Mouse (Mus musculus): ENCODE results near the gene Dpysl4. TPM values are rescaled to one million over a fixed set of nuclear protein-coding genes. Genes with fewer than 3 reads are reported as not detected.

Dpysl4 gene
- polyA plus RNA-seq, 1 experiment: 13.6 TPM

GRCm38 (mm10) chr7:139079141-139079540 lies 6.7 kb upstream of the Dpysl4 start:
- H3K27ac ChIP-seq (ENCODE audit: control insufficient read depth, insufficient read depth, low read depth, low read length): no peak overlapping the region
- H3K27me3 ChIP-seq (ENCODE audit: control insufficient read depth, insufficient read depth, low read length): no peaks in the 10 kb centered on the region
- no peaks in the 10 kb centered on the region for H3K36me3 ChIP-seq (ENCODE audit: control insufficient read depth, insufficient read depth, low read length)
- H3K4me1 ChIP-seq (ENCODE audit: control insufficient read depth, insufficient read depth, low read length): no peaks in the 10 kb centered on the region
- TF ChIP-seq POLR2A (IDR thresholded peaks at IDR 0.05; ENCODE audit: control insufficient read depth, low read depth, low read length) (no peak), CTCF (IDR thresholded peaks at IDR 0.05; ENCODE audit: control insufficient read depth, insufficient read depth, insufficient replicate concordance, low read depth, low read length) (no peak)
- H3K4me3 ChIP-seq (ENCODE audit: control insufficient read depth, low read depth, low read length): no peak overlapping the region

- Histone ChIP-seq H3K4me1 (ENCODE audit: control insufficient read depth, insufficient read depth, low read length) (no peaks in the 10 kb centered on the region), H3K27me3 (ENCODE audit: control insufficient read depth, insufficient read depth, low read length) (no peaks in the 10 kb centered on the region)
Observed at GRCm38 (mm10) chr7:139080714-139081113, 5.1 kb upstream of the Dpysl4 start.

GRCm38 (mm10) chr7:139081158-139081557 lies 4.6 kb upstream of the Dpysl4 start:
- TF ChIP-seq POLR2A (IDR thresholded peaks at IDR 0.05; ENCODE audit: control insufficient read depth, low read depth, low read length): no peak
- no peak for TF ChIP-seq CTCF (IDR thresholded peaks at IDR 0.05; ENCODE audit: control insufficient read depth, insufficient read depth, insufficient replicate concordance, low read depth, low read length)
- Histone ChIP-seq H3K27ac (ENCODE audit: control insufficient read depth, insufficient read depth, low read depth, low read length) (no peak overlapping the region), H3K4me1 (ENCODE audit: control insufficient read depth, insufficient read depth, low read length) (peaks cover 3% of the 10 kb centered on the region), H3K4me3 (ENCODE audit: control insufficient read depth, low read depth, low read length) (no peak overlapping the region), H3K36me3 (ENCODE audit: control insufficient read depth, insufficient read depth, low read length) (no peaks in the 10 kb centered on the region), H3K27me3 (ENCODE audit: control insufficient read depth, insufficient read depth, low read length) (no peaks in the 10 kb centered on the region)

More at GRCm38 (mm10) chr7:139080714-139081113, 5.1 kb upstream of the Dpysl4 start:
- Histone ChIP-seq H3K27ac (ENCODE audit: control insufficient read depth, insufficient read depth, low read depth, low read length) (no peak overlapping the region), H3K36me3 (ENCODE audit: control insufficient read depth, insufficient read depth, low read length) (no peaks in the 10 kb centered on the region), H3K4me3 (ENCODE audit: control insufficient read depth, low read depth, low read length) (no peak overlapping the region)
- no peak for TF ChIP-seq POLR2A (IDR thresholded peaks at IDR 0.05; ENCODE audit: control insufficient read depth, low read depth, low read length)
- TF ChIP-seq CTCF (IDR thresholded peaks at IDR 0.05; ENCODE audit: control insufficient read depth, insufficient read depth, insufficient replicate concordance, low read depth, low read length): peak; percentile 20; the same call in 1 of the 2 replicates

GRCm38 (mm10) chr7:139082281-139082680 lies 3.5 kb upstream of the Dpysl4 start:
- H3K27me3 ChIP-seq (ENCODE audit: control insufficient read depth, insufficient read depth, low read length): no peaks in the 10 kb centered on the region
- H3K27ac ChIP-seq (ENCODE audit: control insufficient read depth, insufficient read depth, low read depth, low read length): no peak overlapping the region
- H3K4me1 ChIP-seq (ENCODE audit: control insufficient read depth, insufficient read depth, low read length): peaks cover 9% of the 10 kb centered on the region
- no peaks in the 10 kb centered on the region for H3K36me3 ChIP-seq (ENCODE audit: control insufficient read depth, insufficient read depth, low read length)
- TF ChIP-seq POLR2A (IDR thresholded peaks at IDR 0.05; ENCODE audit: control insufficient read depth, low read depth, low read length): no peak
- no peak for TF ChIP-seq CTCF (IDR thresholded peaks at IDR 0.05; ENCODE audit: control insufficient read depth, insufficient read depth, insufficient replicate concordance, low read depth, low read length)
- no peak overlapping the region for H3K4me3 ChIP-seq (ENCODE audit: control insufficient read depth, low read depth, low read length)

- no peak for TF ChIP-seq CTCF (IDR thresholded peaks at IDR 0.05; ENCODE audit: control insufficient read depth, insufficient read depth, insufficient replicate concordance, low read depth, low read length)
- TF ChIP-seq POLR2A (IDR thresholded peaks at IDR 0.05; ENCODE audit: control insufficient read depth, low read depth, low read length): no peak
- no peak overlapping the region for H3K4me3 ChIP-seq (ENCODE audit: control insufficient read depth, low read depth, low read length)
- H3K36me3 ChIP-seq (ENCODE audit: control insufficient read depth, insufficient read depth, low read length): no peaks in the 10 kb centered on the region
- H3K4me1 ChIP-seq (ENCODE audit: control insufficient read depth, insufficient read depth, low read length): peaks cover 9% of the 10 kb centered on the region
- H3K27ac ChIP-seq (ENCODE audit: control insufficient read depth, insufficient read depth, low read depth, low read length): no peak overlapping the region
- H3K27me3 ChIP-seq (ENCODE audit: control insufficient read depth, insufficient read depth, low read length): no peaks in the 10 kb centered on the region
Observed at GRCm38 (mm10) chr7:139084316-139084715, 1.5 kb upstream of the Dpysl4 start.

GRCm38 (mm10) chr7:139086195-139087158 lies 676 bp downstream of the Dpysl4 start:
- H3K36me3 ChIP-seq (ENCODE audit: control insufficient read depth, insufficient read depth, low read length): no peaks in the 10 kb centered on the region
- no peaks in the 10 kb centered on the region for H3K27me3 ChIP-seq (ENCODE audit: control insufficient read depth, insufficient read depth, low read length)
- H3K4me1 ChIP-seq (ENCODE audit: control insufficient read depth, insufficient read depth, low read length): peaks cover 9% of the 10 kb centered on the region
- TF ChIP-seq CTCF (IDR thresholded peaks at IDR 0.05; ENCODE audit: control insufficient read depth, insufficient read depth, insufficient replicate concordance, low read depth, low read length) (no peak), POLR2A (IDR thresholded peaks at IDR 0.05; ENCODE audit: control insufficient read depth, low read depth, low read length) (peak; percentile 21; the same call in 1 of the 2 replicates)
- peak overlapping the region; percentile 89 for H3K4me3 ChIP-seq (ENCODE audit: control insufficient read depth, low read depth, low read length)
- peak overlapping the region; percentile 50 for H3K27ac ChIP-seq (ENCODE audit: control insufficient read depth, insufficient read depth, low read depth, low read length)

- Histone ChIP-seq H3K27me3 (ENCODE audit: control insufficient read depth, insufficient read depth, low read length) (no peaks in the 10 kb centered on the region), H3K4me3 (ENCODE audit: control insufficient read depth, low read depth, low read length) (no peak overlapping the region), H3K27ac (ENCODE audit: control insufficient read depth, insufficient read depth, low read depth, low read length) (peak overlapping the region; percentile 55; the same call in 1 of the 2 replicates), H3K36me3 (ENCODE audit: control insufficient read depth, insufficient read depth, low read length) (no peaks in the 10 kb centered on the region), H3K4me1 (ENCODE audit: control insufficient read depth, insufficient read depth, low read length) (peaks cover 9% of the 10 kb centered on the region)
- TF ChIP-seq CTCF (IDR thresholded peaks at IDR 0.05; ENCODE audit: control insufficient read depth, insufficient read depth, insufficient replicate concordance, low read depth, low read length) (no peak), POLR2A (IDR thresholded peaks at IDR 0.05; ENCODE audit: control insufficient read depth, low read depth, low read length) (no peak)
Observed at GRCm38 (mm10) chr7:139087801-139088200, 2.0 kb downstream of the Dpysl4 start.

All from testis, adult 2 months (tissue).